Mouse (Mus musculus): Measurements from ENCODE around the gene Cwc25. TPM values are rescaled to one million over a fixed set of nuclear protein-coding genes. Genes with fewer than 3 reads are reported as not detected.
A peak's percentile ranks its signal among the peaks of the same experiment; 100 is the strongest.

The Cwc25 gene
- polyA plus RNA-seq, 1 experiment from 2014 or later: 18.0 TPM

- H3K27ac ChIP-seq: peak overlapping the region; percentile 17; the same call in 1 of the 2 replicates
- peaks cover 33% of the 10 kb centered on the region for H3K36me3 ChIP-seq (ENCODE audit: poor library complexity, severe bottlenecking)
- peak overlapping the region; percentile 8; the same call in 1 of the 2 replicates for H3K4me2 ChIP-seq
- H3K4me3 ChIP-seq: no peak overlapping the region
- no peak for ATAC-seq
- H3K4me1 ChIP-seq: peaks cover 94% of the 10 kb centered on the region
- no peaks in the 10 kb centered on the region for H3K27me3 ChIP-seq
- 56% methylated on average over 2 of the region's 2 CpGs for WGBS
- H3K9ac ChIP-seq: no peak overlapping the region
- H3K9me3 ChIP-seq (replicated peaks): no peaks in the 10 kb centered on the region
Observed at GRCm38 (mm10) chr11:97808093-97808492, 41.7 kb upstream of the Cwc25 start.

DNA sequence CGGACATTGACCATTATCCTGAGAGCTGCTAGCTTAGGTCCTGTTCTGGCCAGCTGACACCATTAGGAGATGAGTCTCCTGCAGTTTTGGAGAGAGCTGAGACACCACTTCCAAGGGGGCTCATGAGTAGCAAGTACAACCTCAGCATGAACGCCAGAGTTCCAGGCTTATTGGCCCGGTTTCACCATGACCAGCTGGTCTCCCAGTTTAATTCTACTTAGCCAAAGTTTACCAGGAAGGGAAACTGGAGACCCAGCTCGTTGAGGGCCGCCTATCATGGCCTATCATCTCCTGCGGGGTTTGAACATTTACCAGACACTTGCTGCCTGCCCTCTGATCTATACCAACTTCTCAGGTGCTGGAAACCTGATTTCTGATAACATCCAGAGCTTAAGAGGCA, 41.3 kb upstream of the Cwc25 start:
- WGBS: 58% methylated on average over 6 of the region's 6 CpGs
- Histone ChIP-seq H3K27me3 (no peaks in the 10 kb centered on the region), H3K36me3 (ENCODE audit: poor library complexity, severe bottlenecking) (peaks cover 33% of the 10 kb centered on the region), H3K4me2 (peak overlapping the region; percentile 8; the same call in 1 of the 2 replicates), H3K9ac (no peak overlapping the region), H3K4me1 (peaks cover 89% of the 10 kb centered on the region), H3K27ac (peak overlapping the region; percentile 17; the same call in 1 of the 2 replicates), H3K4me3 (no peak overlapping the region), H3K9me3 (replicated peaks) (no peaks in the 10 kb centered on the region)
- no peak for ATAC-seq

GRCm38 (mm10) chr11:97806613-97806964, 40.2 kb upstream of the Cwc25 start:
- Histone ChIP-seq H3K4me2 (peak overlapping the region; percentile 50), H3K36me3 (ENCODE audit: poor library complexity, severe bottlenecking) (peaks cover 33% of the 10 kb centered on the region), H3K9ac (no peak overlapping the region), H3K27ac (peak overlapping the region; percentile 71), H3K4me3 (no peak overlapping the region), H3K4me1 (peaks cover 89% of the 10 kb centered on the region), H3K27me3 (no peaks in the 10 kb centered on the region), H3K9me3 (replicated peaks) (no peaks in the 10 kb centered on the region)
- WGBS: 74% methylated on average over 7 of the region's 7 CpGs
- no peak for ATAC-seq

- 44% methylated on average over 15 of the region's 15 CpGs for WGBS
- H3K4me3 ChIP-seq: no peak overlapping the region; the same call in 1 of the 2 replicates
- H3K27me3 ChIP-seq: no peaks in the 10 kb centered on the region
- H3K9ac ChIP-seq: peak overlapping the region; percentile 43
- ATAC-seq: peak; percentile 68
- peaks cover 89% of the 10 kb centered on the region for H3K4me1 ChIP-seq
- peak overlapping the region; percentile 50 for H3K4me2 ChIP-seq
- no peaks in the 10 kb centered on the region for H3K9me3 ChIP-seq (replicated peaks)
- peak overlapping the region; percentile 71 for H3K27ac ChIP-seq
- H3K36me3 ChIP-seq (ENCODE audit: poor library complexity, severe bottlenecking): peaks cover 33% of the 10 kb centered on the region
Observed at GRCm38 (mm10) chr11:97805662-97806612, 39.6 kb upstream of the Cwc25 start.

DNA sequence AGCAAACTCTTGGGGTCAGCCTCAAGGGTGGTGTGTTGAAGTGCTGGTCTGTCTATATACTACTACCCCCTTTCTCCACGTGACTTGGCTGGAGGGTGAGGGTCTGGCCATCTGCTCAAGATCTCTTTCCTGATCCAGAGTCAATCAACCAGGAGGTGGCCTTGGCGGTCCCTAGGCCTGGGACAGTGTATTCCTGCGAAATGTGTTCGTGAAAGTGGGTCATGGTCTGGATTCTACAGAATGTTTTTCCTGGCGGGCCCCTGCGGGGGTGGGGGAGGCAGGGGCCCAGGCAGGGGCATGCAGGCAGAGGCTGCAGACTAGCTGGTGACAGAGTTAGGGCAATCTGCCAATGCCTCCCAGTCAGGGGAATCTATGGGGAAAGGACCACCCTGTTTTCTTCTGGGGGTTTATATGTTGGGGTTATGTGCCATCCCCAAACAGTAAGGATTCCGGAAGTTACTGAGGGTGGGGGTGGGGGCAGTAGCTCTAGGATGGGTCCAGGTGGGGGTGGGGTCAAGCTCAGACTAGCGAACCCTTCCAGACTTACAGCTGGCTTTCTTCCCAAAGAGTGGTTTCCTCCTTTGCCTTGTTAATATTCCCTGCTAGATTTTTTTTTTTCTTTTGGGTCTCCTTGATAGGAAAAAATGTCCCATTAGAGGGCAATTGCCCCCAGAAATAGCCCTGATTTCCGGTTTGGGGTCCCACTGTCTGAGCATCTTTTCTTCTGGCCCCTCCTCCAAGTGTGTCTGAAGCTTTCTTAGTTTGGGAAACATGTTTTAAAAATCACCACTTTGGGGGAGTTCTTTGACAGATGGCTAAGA, 38.7 kb upstream of the Cwc25 start:
- H3K27ac ChIP-seq: peak overlapping the region; percentile 71
- no peaks in the 10 kb centered on the region for H3K9me3 ChIP-seq (replicated peaks)
- peak overlapping the region; percentile 43 for H3K9ac ChIP-seq
- ATAC-seq: peak; percentile 37
- no peaks in the 10 kb centered on the region for H3K27me3 ChIP-seq
- peak overlapping the region; percentile 50 for H3K4me2 ChIP-seq
- H3K4me1 ChIP-seq: peaks cover 84% of the 10 kb centered on the region
- H3K36me3 ChIP-seq (ENCODE audit: poor library complexity, severe bottlenecking): peaks cover 33% of the 10 kb centered on the region
- 19% methylated on average over 9 of the region's 9 CpGs for WGBS
- 0 out of 2 replicates have a peak overlapping the region, but pooled peaks have one; percentile 2 for H3K4me3 ChIP-seq

GRCm38 (mm10) chr11:97803847-97804246, 37.5 kb upstream of the Cwc25 start:
- Histone ChIP-seq H3K4me2 (no peak overlapping the region), H3K9ac (no peak overlapping the region), H3K36me3 (ENCODE audit: poor library complexity, severe bottlenecking) (peaks cover 22% of the 10 kb centered on the region), H3K27me3 (no peaks in the 10 kb centered on the region), H3K27ac (no peak overlapping the region), H3K4me1 (peaks cover 72% of the 10 kb centered on the region), H3K4me3 (no peak overlapping the region), H3K9me3 (replicated peaks) (no peaks in the 10 kb centered on the region)
- no peak for ATAC-seq
- 92% methylated on average over 5 of the region's 5 CpGs for WGBS

GRCm38 (mm10) chr11:97802495-97802894, 36.1 kb upstream of the Cwc25 start:
- Histone ChIP-seq H3K9me3 (replicated peaks) (no peaks in the 10 kb centered on the region), H3K9ac (no peak overlapping the region), H3K4me1 (peaks cover 63% of the 10 kb centered on the region), H3K27ac (no peak overlapping the region), H3K4me3 (no peak overlapping the region), H3K4me2 (peak overlapping the region; percentile 66; the same call in 1 of the 2 replicates), H3K36me3 (ENCODE audit: poor library complexity, severe bottlenecking) (peaks cover 9% of the 10 kb centered on the region), H3K27me3 (no peaks in the 10 kb centered on the region)
- ATAC-seq: no peak
- WGBS: 28% methylated on average over 6 of the region's 6 CpGs

GRCm38 (mm10) chr11:97802194-97802470, 35.8 kb upstream of the Cwc25 start:
- peak overlapping the region; percentile 94; the same call in 1 of the 2 replicates for H3K4me3 ChIP-seq
- peak overlapping the region; percentile 66 for H3K4me2 ChIP-seq
- no peaks in the 10 kb centered on the region for H3K27me3 ChIP-seq
- peaks cover 60% of the 10 kb centered on the region for H3K4me1 ChIP-seq
- no peak overlapping the region for H3K9ac ChIP-seq
- no peak overlapping the region for H3K27ac ChIP-seq
- no peaks in the 10 kb centered on the region for H3K9me3 ChIP-seq (replicated peaks)
- peaks cover 5% of the 10 kb centered on the region for H3K36me3 ChIP-seq (ENCODE audit: poor library complexity, severe bottlenecking)
- WGBS: 47% methylated on average over 1 of the region's 1 CpGs
- ATAC-seq: no peak

- WGBS: 33% methylated on average over 8 of the region's 8 CpGs
- peak overlapping the region; percentile 97 for H3K27ac ChIP-seq
- H3K36me3 ChIP-seq (ENCODE audit: poor library complexity, severe bottlenecking): no peaks in the 10 kb centered on the region
Observed at GRCm38 (mm10) chr11:97801409-97802193, 35.2 kb upstream of the Cwc25 start.

DNA sequence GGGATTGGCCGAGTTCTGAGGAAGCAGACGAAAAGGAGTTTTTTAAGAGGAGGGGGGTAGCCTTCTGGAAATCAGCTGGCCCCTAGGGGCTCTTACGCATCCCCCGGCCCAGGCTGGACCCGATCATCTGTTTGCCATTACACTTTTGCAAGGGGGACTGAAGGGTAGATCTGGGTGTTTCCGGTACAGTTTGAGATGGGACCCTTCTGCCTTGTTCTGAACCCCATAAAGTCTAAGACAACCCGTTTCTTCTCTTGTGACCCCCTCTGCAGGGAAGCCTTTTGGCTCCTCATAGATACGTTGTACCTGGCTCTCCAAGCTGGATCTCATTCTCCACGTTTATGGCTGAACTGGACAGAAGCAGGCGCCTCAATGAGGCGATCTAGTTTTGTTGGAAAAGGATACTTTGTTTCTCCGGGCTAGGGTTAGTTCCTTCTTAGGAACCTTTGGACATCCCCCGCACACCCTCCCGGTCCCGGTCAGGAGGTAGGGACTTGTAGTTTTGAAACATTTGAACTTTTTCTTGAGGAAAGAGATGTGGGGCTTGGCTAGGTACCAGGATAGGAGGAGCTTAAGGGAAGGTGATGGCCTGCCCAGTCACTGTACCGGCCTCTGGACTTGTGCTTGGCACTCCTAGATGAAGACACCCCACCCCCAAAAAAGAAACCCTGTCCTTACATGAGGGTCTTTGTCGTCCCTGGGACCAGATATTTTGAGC, 34.5 kb upstream of the Cwc25 start:
- no peak for ATAC-seq
- WGBS: 5% methylated on average over 17 of the region's 17 CpGs
- Histone ChIP-seq H3K27ac (peak overlapping the region; percentile 97), H3K9me3 (replicated peaks) (no peaks in the 10 kb centered on the region), H3K4me3 (peak overlapping the region; percentile 94), H3K4me2 (peak overlapping the region; percentile 66), H3K9ac (peak overlapping the region; percentile 98), H3K27me3 (no peaks in the 10 kb centered on the region), H3K36me3 (ENCODE audit: poor library complexity, severe bottlenecking) (no peaks in the 10 kb centered on the region), H3K4me1 (peaks cover 47% of the 10 kb centered on the region)

More at GRCm38 (mm10) chr11:97801409-97802193, 35.2 kb upstream of the Cwc25 start:
- no peaks in the 10 kb centered on the region for H3K9me3 ChIP-seq (replicated peaks)
- H3K4me1 ChIP-seq: peaks cover 54% of the 10 kb centered on the region
- peak overlapping the region; percentile 94 for H3K4me3 ChIP-seq
- H3K9ac ChIP-seq: peak overlapping the region; percentile 98
- ATAC-seq: no peak
- no peaks in the 10 kb centered on the region for H3K27me3 ChIP-seq
- H3K4me2 ChIP-seq: peak overlapping the region; percentile 66
